Mouse (Mus musculus): ENCODE measurements around the gene Zfand3. TPM values are rescaled to one million over a fixed set of nuclear protein-coding genes. Genes with fewer than 3 reads are reported as not detected.

Zfand3 gene
- polyA plus RNA-seq, 1 experiment from 2014 or later: 116 TPM

GRCm38 (mm10) chr17:30183561-30183960 is 179.0 kb downstream of the Zfand3 start:
- Histone ChIP-seq H3K27ac (no peak overlapping the region), H3K79me2 (ENCODE audit: inconsistent target) (peaks cover 48% of the 10 kb centered on the region; the same call in 1 of the 2 replicates), H3K36me3 (ENCODE audit: inconsistent target) (no peaks in the 10 kb centered on the region), H3K4me3 (ENCODE audit: inconsistent target) (no peak overlapping the region)
- 92% methylated on average over 6 of the region's 6 CpGs for WGBS (ENCODE audit: missing documents)

GRCm38 (mm10) chr17:30187154-30187553 is 182.6 kb downstream of the Zfand3 start:
- H3K79me2 ChIP-seq (ENCODE audit: inconsistent target): peaks cover 70% of the 10 kb centered on the region; the same call in 1 of the 2 replicates
- peaks cover 4% of the 10 kb centered on the region; the same call in 1 of the 2 replicates for H3K36me3 ChIP-seq (ENCODE audit: inconsistent target)
- H3K4me3 ChIP-seq (ENCODE audit: inconsistent target): no peak overlapping the region
- 98% methylated on average over 6 of the region's 6 CpGs for WGBS (ENCODE audit: missing documents)
- no peak overlapping the region for H3K27ac ChIP-seq

GRCm38 (mm10) chr17:30187581-30187980 is 183.0 kb downstream of the Zfand3 start:
- H3K36me3 ChIP-seq (ENCODE audit: inconsistent target): peaks cover 8% of the 10 kb centered on the region; the same call in 1 of the 2 replicates
- H3K79me2 ChIP-seq (ENCODE audit: inconsistent target): peaks cover 70% of the 10 kb centered on the region; the same call in 1 of the 2 replicates
- H3K27ac ChIP-seq: no peak overlapping the region
- H3K4me3 ChIP-seq (ENCODE audit: inconsistent target): no peak overlapping the region
- 97% methylated on average over 5 of the region's 5 CpGs for WGBS (ENCODE audit: missing documents)

GRCm38 (mm10) chr17:30188031-30188981 is 183.8 kb downstream of the Zfand3 start:
- Histone ChIP-seq H3K4me3 (ENCODE audit: inconsistent target) (no peak overlapping the region), H3K79me2 (ENCODE audit: inconsistent target) (peaks cover 66% of the 10 kb centered on the region; the same call in 1 of the 2 replicates), H3K27ac (no peak overlapping the region), H3K36me3 (ENCODE audit: inconsistent target) (peaks cover 15% of the 10 kb centered on the region; the same call in 1 of the 2 replicates)
- 89% methylated on average over 20 of the region's 20 CpGs for WGBS (ENCODE audit: missing documents)

GRCm38 (mm10) chr17:30191097-30191640 is 186.6 kb downstream of the Zfand3 start:
- H3K27ac ChIP-seq: no peak overlapping the region
- H3K79me2 ChIP-seq (ENCODE audit: inconsistent target): peaks cover 50% of the 10 kb centered on the region; the same call in 1 of the 2 replicates
- H3K36me3 ChIP-seq (ENCODE audit: inconsistent target): peaks cover 18% of the 10 kb centered on the region; the same call in 1 of the 2 replicates
- WGBS (ENCODE audit: missing documents): 92% methylated on average over 11 of the region's 11 CpGs
- H3K4me3 ChIP-seq (ENCODE audit: inconsistent target): no peak overlapping the region

GRCm38 (mm10) chr17:30192416-30193005 is 188.0 kb downstream of the Zfand3 start:
- 94% methylated on average over 26 of the region's 26 CpGs for WGBS (ENCODE audit: missing documents)
- no peak overlapping the region for H3K4me3 ChIP-seq (ENCODE audit: inconsistent target)
- H3K36me3 ChIP-seq (ENCODE audit: inconsistent target): peaks cover 18% of the 10 kb centered on the region; the same call in 1 of the 2 replicates
- peaks cover 47% of the 10 kb centered on the region; the same call in 1 of the 2 replicates for H3K79me2 ChIP-seq (ENCODE audit: inconsistent target)
- H3K27ac ChIP-seq: no peak overlapping the region

GRCm38 (mm10) chr17:30193615-30194014 is 189.1 kb downstream of the Zfand3 start:
- Histone ChIP-seq H3K36me3 (ENCODE audit: inconsistent target) (peaks cover 18% of the 10 kb centered on the region; the same call in 1 of the 2 replicates), H3K27ac (no peak overlapping the region), H3K79me2 (ENCODE audit: inconsistent target) (peaks cover 46% of the 10 kb centered on the region; the same call in 1 of the 2 replicates), H3K4me3 (ENCODE audit: inconsistent target) (no peak overlapping the region)
- WGBS (ENCODE audit: missing documents): 91% methylated on average over 2 of the region's 2 CpGs

GRCm38 (mm10) chr17:30194091-30194490 is 189.6 kb downstream of the Zfand3 start:
- 96% methylated on average over 3 of the region's 3 CpGs for WGBS (ENCODE audit: missing documents)
- Histone ChIP-seq H3K27ac (no peak overlapping the region), H3K4me3 (ENCODE audit: inconsistent target) (no peak overlapping the region), H3K36me3 (ENCODE audit: inconsistent target) (peaks cover 18% of the 10 kb centered on the region; the same call in 1 of the 2 replicates), H3K79me2 (ENCODE audit: inconsistent target) (peaks cover 46% of the 10 kb centered on the region; the same call in 1 of the 2 replicates)

- WGBS (ENCODE audit: missing documents): 94% methylated on average over 11 of the region's 11 CpGs
- Histone ChIP-seq H3K27ac (no peak overlapping the region), H3K36me3 (ENCODE audit: inconsistent target) (peaks cover 18% of the 10 kb centered on the region; the same call in 1 of the 2 replicates)
Measured at GRCm38 (mm10) chr17:30194629-30195445, 190.3 kb downstream of the Zfand3 start.

GRCm38 (mm10) chr17:30195591-30196183 is 191.2 kb downstream of the Zfand3 start:
- Histone ChIP-seq H3K27ac (no peak overlapping the region), H3K79me2 (ENCODE audit: inconsistent target) (peaks cover 46% of the 10 kb centered on the region; the same call in 1 of the 2 replicates), H3K4me3 (ENCODE audit: inconsistent target) (no peak overlapping the region), H3K36me3 (ENCODE audit: inconsistent target) (peaks cover 18% of the 10 kb centered on the region; the same call in 1 of the 2 replicates)
- WGBS (ENCODE audit: missing documents): 95% methylated on average over 15 of the region's 21 CpGs

More at GRCm38 (mm10) chr17:30194629-30195445, 190.3 kb downstream of the Zfand3 start:
- Histone ChIP-seq H3K79me2 (ENCODE audit: inconsistent target) (peaks cover 46% of the 10 kb centered on the region; the same call in 1 of the 2 replicates), H3K4me3 (ENCODE audit: inconsistent target) (no peak overlapping the region)

GRCm38 (mm10) chr17:30196401-30197279 is 192.1 kb downstream of the Zfand3 start:
- Histone ChIP-seq H3K79me2 (ENCODE audit: inconsistent target) (peaks cover 51% of the 10 kb centered on the region; the same call in 1 of the 2 replicates), H3K36me3 (ENCODE audit: inconsistent target) (peaks cover 18% of the 10 kb centered on the region; the same call in 1 of the 2 replicates), H3K4me3 (ENCODE audit: inconsistent target) (no peak overlapping the region), H3K27ac (no peak overlapping the region)
- 95% methylated on average over 15 of the region's 17 CpGs for WGBS (ENCODE audit: missing documents)

GRCm38 (mm10) chr17:30197280-30198030 is 192.9 kb downstream of the Zfand3 start:
- H3K27ac ChIP-seq: no peak overlapping the region
- 23% methylated on average over 12 of the region's 12 CpGs for WGBS (ENCODE audit: missing documents)
- H3K4me3 ChIP-seq (ENCODE audit: inconsistent target): no peak overlapping the region
- H3K79me2 ChIP-seq (ENCODE audit: inconsistent target): peaks cover 60% of the 10 kb centered on the region; the same call in 1 of the 2 replicates
- H3K36me3 ChIP-seq (ENCODE audit: inconsistent target): peaks cover 12% of the 10 kb centered on the region; the same call in 1 of the 2 replicates

All from macrophage (primary cell).